Mouse (Mus musculus) liver, adult 2 months (tissue): ENCODE data around the gene Extl2.

Experiments used
- CTCF ChIP-seq: fragments of 200-500 bp; IDR thresholded peaks from 2 replicates; pipeline ENCODE4 v1.5.1; 2011; ENCODE audit warnings: low read depth, low read length, control low read depth
- POLR2A ChIP-seq: fragments of 200-500 bp; IDR thresholded peaks from 2 replicates; pipeline ENCODE4 v1.6.1; 2011; ENCODE audit warnings: low read length, control low read depth; ENCODE audit not compliant: insufficient read depth; ENCODE audit errors: extremely low read depth

DNA sequence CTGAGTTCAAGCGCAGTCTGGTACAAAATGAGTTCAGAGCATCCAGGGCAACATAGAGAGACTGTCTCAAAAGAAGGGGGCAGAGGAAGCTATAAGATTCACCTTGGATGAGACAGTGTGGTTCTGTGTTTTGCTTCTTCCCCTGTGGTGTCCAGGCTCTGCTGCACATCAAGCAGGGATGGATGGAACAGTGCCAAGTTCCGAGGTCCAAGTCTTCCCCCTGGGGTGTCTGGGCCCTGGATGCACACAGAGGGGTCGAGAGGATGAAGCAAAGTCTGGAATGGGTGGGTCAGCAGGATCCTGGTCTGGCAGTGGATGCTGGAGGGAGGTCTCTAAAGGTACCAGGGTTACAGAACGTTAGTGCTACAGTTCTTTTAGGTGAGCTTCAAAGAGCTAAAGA is 11.3 kb downstream of the Extl2 start:
- no peak for TF ChIP-seq CTCF
- no peak for TF ChIP-seq POLR2A
